Mouse (Mus musculus) mature B cell (primary cell): ENCODE data around the gene Slc35e2.
"Not testable (repeated sequence)": the region's sequence is repeated elsewhere in the genome, so short reads cannot be mapped to it uniquely, and the experiment has no call there.

Experiments used
- in situ Hi-C: fragments of 300-500 bp; cut with MboI; formaldehyde crosslinking; loops from 2 replicates; pipeline ENCODE4 v1.14.3; 2019

Gene Slc35e2

GRCm38 (mm10) chr4:155601091-155601996 lies at the start of gene Slc35e2:
TSS of gene Slc35e2 (plus strand) at chr4:155601416.
- in situ Hi-C loops: no loop called here

GRCm38 (mm10) chr4:155552917-155553532 lies 48.2 kb upstream of the Slc35e2 start:
- in situ Hi-C loops: no loop called here

GRCm38 (mm10) chr4:155554880-155555279 lies 46.3 kb upstream of the Slc35e2 start:
- in situ Hi-C loops: no loop called here

- in situ Hi-C loops: no loop called here
Measured at GRCm38 (mm10) chr4:155555464-155555863, 45.8 kb upstream of the Slc35e2 start.

- in situ Hi-C loops: no loop called here
Measured at GRCm38 (mm10) chr4:155559454-155559853, 41.8 kb upstream of the Slc35e2 start.

- in situ Hi-C loops: no loop called here
Measured at GRCm38 (mm10) chr4:155560932-155561331, 40.3 kb upstream of the Slc35e2 start.

GRCm38 (mm10) chr4:155561661-155562442 lies 39.4 kb upstream of the Slc35e2 start, which contains the start of gene Nadk:
TSS of gene Nadk (plus strand) at chr4:155562378.
- in situ Hi-C loops: no loop called here

- in situ Hi-C loops: no loop called here
Measured at GRCm38 (mm10) chr4:155562725-155563399, 38.4 kb upstream of the Slc35e2 start.

- in situ Hi-C loops: no loop called here
Measured at GRCm38 (mm10) chr4:155563400-155564231, 37.6 kb upstream of the Slc35e2 start.

- in situ Hi-C loops: loop anchor here (5.0 kb wide), 1 partner anchor 82 kb away; no protein-coding TSS in a partner anchor
Measured at GRCm38 (mm10) chr4:155564315-155565069, 36.7 kb upstream of the Slc35e2 start.

- in situ Hi-C loops: loop anchor here (5.0 kb wide), 1 partner anchor 84 kb away; no protein-coding TSS in a partner anchor
Measured at GRCm38 (mm10) chr4:155566555-155566954, 34.7 kb upstream of the Slc35e2 start.

- in situ Hi-C loops: loop anchor here (5.0 kb wide), 1 partner anchor 86 kb away; no protein-coding TSS in a partner anchor
Measured at GRCm38 (mm10) chr4:155568170-155568569, 33.0 kb upstream of the Slc35e2 start.

GRCm38 (mm10) chr4:155568632-155569370 lies 32.4 kb upstream of the Slc35e2 start:
- in situ Hi-C loops: loop anchor here (5.0 kb wide), 1 partner anchor 86 kb away; no protein-coding TSS in a partner anchor

GRCm38 (mm10) chr4:155569818-155570217 lies 31.4 kb upstream of the Slc35e2 start:
- in situ Hi-C loops: loop anchor here (5.0 kb wide), 1 partner anchor 88 kb away; no protein-coding TSS in a partner anchor

GRCm38 (mm10) chr4:155570315-155570714 lies 30.9 kb upstream of the Slc35e2 start:
- in situ Hi-C loops: not testable (repeated sequence)

- in situ Hi-C loops: no loop called here
Measured at GRCm38 (mm10) chr4:155571442-155571841, 29.8 kb upstream of the Slc35e2 start.

GRCm38 (mm10) chr4:155573155-155573554 lies 28.1 kb upstream of the Slc35e2 start:
- in situ Hi-C loops: no loop called here

- in situ Hi-C loops: no loop called here
Measured at GRCm38 (mm10) chr4:155573876-155574275, 27.3 kb upstream of the Slc35e2 start.

GRCm38 (mm10) chr4:155574931-155575330 lies 26.3 kb upstream of the Slc35e2 start:
- in situ Hi-C loops: no loop called here
